Mouse (Mus musculus) heart, adult 2 months (tissue): ENCODE results near the gene Phox2a. TPM values are rescaled to one million over a fixed set of nuclear protein-coding genes. Genes with fewer than 3 reads are reported as not detected.

Experiments used
- DNase-seq, 2 experiments: peaks; one replicate each; pipeline ENCODE4 v3.0.0; 2021
- H3K27ac ChIP-seq: fragments of 200-600 bp; 2 replicates; pipeline ENCODE4 v1.8.1; 2022
- H3K27me3 ChIP-seq: fragments of 200-500 bp; 2 replicates; pipeline ENCODE4 v1.6.1; 2012; ENCODE audit warnings: mild to moderate bottlenecking, low read length, inconsistent platforms, mixed read lengths; ENCODE audit not compliant: control insufficient read depth, insufficient read depth
- H3K36me3 ChIP-seq: fragments of 200-500 bp; 2 replicates; pipeline ENCODE4 v1.6.1; 2012; ENCODE audit warnings: low read length, inconsistent platforms; ENCODE audit not compliant: control insufficient read depth, insufficient read depth
- H3K4me1 ChIP-seq: fragments of 200-500 bp; 2 replicates; pipeline ENCODE4 v1.6.1; 2011; ENCODE audit warnings: low read length; ENCODE audit not compliant: control insufficient read depth, insufficient read depth
- H3K4me3 ChIP-seq: fragments of 200-600 bp; 2 replicates; pipeline ENCODE4 v1.8.1; 2022
- H3K79me2 ChIP-seq: fragments of 200-500 bp; replicated peaks from 2 replicates; pipeline ENCODE4 v1.6.1; 2012; ENCODE audit warnings: mild to moderate bottlenecking, inconsistent platforms, low read length, moderate library complexity, mixed read lengths; ENCODE audit not compliant: control insufficient read depth, insufficient read depth
- H3K9ac ChIP-seq: fragments of 200-500 bp; 2 replicates; pipeline ENCODE4 v1.6.1; 2012; ENCODE audit warnings: low read depth, mild to moderate bottlenecking, control low read depth, inconsistent platforms, low read length, mixed read lengths
- CTCF ChIP-seq: fragments of 200-600 bp; IDR thresholded peaks from 2 replicates; pipeline ENCODE4 v1.8.1; 2022; ENCODE audit warnings: antibody characterized with exemption, mild to moderate bottlenecking, moderate library complexity
- EP300 ChIP-seq: fragments of 200-500 bp; IDR thresholded peaks from 2 replicates; pipeline ENCODE4 v1.6.1; 2011; ENCODE audit warnings: low read depth, low read length, control low read depth; ENCODE audit not compliant: insufficient read depth
- POLR2A ChIP-seq: fragments of 200-500 bp; IDR thresholded peaks from 2 replicates; pipeline ENCODE4 v1.6.1; 2011; ENCODE audit warnings: mild to moderate bottlenecking, low read depth, low read length, control low read depth; ENCODE audit not compliant: insufficient read depth
- WGBS: fragments of 180-500 bp; shearing (Covaris S2); methylation state at CpG from one replicate; pipeline ENCODE4 v1.1.7; 2018; 5-methylcytosine and 5-hydroxymethylcytosine counted together
- intact Hi-C: fragments of 180-260 bp; cut with DNase I; formaldehyde crosslinking; loops from one replicate; pipeline ENCODE4 v1.15.1; 2025
- polyA plus RNA-seq: library from polyadenylated mRNA; depleted of rRNA; stranded (reverse); fragments of >200 nt; gene quantifications from 2 replicates; pipeline ENCODE4 v1.2.3, GENCODE M21; 2012
- total RNA-seq, 2 experiments: library from RNA; stranded (reverse); gene quantifications; 2 replicates each; pipeline ENCODE4 v1.2.3; 2021

Phox2a gene
- total and polyA plus RNA-seq, 3 experiments = 0.14 to 0.34 (median 0.33) TPM

- Histone ChIP-seq H3K4me1 (peaks cover 2% of the 10 kb centered on the region; the same call in 1 of the 2 replicates), H3K27ac (no peak overlapping the region), H3K27me3 (no peaks in the 10 kb centered on the region), H3K4me3 (no peak overlapping the region), H3K36me3 (no peaks in the 10 kb centered on the region), H3K79me2 (no peaks in the 10 kb centered on the region), H3K9ac (no peak overlapping the region)
- TF ChIP-seq CTCF (no peak), EP300 (no peak), POLR2A (no peak)
- WGBS = 61% methylated on average over 6 of the region's 6 CpGs
- intact Hi-C loops = no loop called here
- DNase-seq = no peak
Observed at GRCm38 (mm10) chr7:101851689-101852088, 33.6 kb downstream of the Phox2a start.

GRCm38 (mm10) chr7:101852846-101853245 is 34.7 kb downstream of the Phox2a start:
- TF ChIP-seq EP300 = no peak
- TF ChIP-seq CTCF = no peak
- no peak for TF ChIP-seq POLR2A
- WGBS = 87% methylated on average over 6 of the region's 6 CpGs
- H3K27ac ChIP-seq = no peak overlapping the region
- no peaks in the 10 kb centered on the region for H3K27me3 ChIP-seq
- no peak overlapping the region for H3K4me3 ChIP-seq
- no peaks in the 10 kb centered on the region for H3K36me3 ChIP-seq
- no peak overlapping the region for H3K9ac ChIP-seq
- intact Hi-C loops = no loop called here
- no peaks in the 10 kb centered on the region for H3K79me2 ChIP-seq
- no peak for DNase-seq
- peaks cover 2% of the 10 kb centered on the region; the same call in 1 of the 2 replicates for H3K4me1 ChIP-seq

GRCm38 (mm10) chr7:101853816-101854215 is 35.7 kb downstream of the Phox2a start:
- Histone ChIP-seq H3K79me2 (no peaks in the 10 kb centered on the region), H3K9ac (no peak overlapping the region), H3K4me3 (no peak overlapping the region), H3K27ac (no peak overlapping the region), H3K36me3 (no peaks in the 10 kb centered on the region), H3K4me1 (peaks cover 2% of the 10 kb centered on the region; the same call in 1 of the 2 replicates), H3K27me3 (no peaks in the 10 kb centered on the region)
- no peak for DNase-seq
- intact Hi-C loops = no loop called here
- WGBS = 40% methylated on average over 2 of the region's 2 CpGs
- TF ChIP-seq POLR2A = no peak
- TF ChIP-seq CTCF = no peak
- no peak for TF ChIP-seq EP300

GRCm38 (mm10) chr7:101857094-101857493 is 39.0 kb downstream of the Phox2a start, which contains the start of gene Folr2:
TSS of gene Folr2 (minus strand) at chr7:101857194.
- Histone ChIP-seq H3K27me3 (no peaks in the 10 kb centered on the region), H3K9ac (no peak within 1 kb of the TSS), H3K36me3 (no peaks in the 10 kb centered on the region), H3K4me3 (no peak within 1 kb of the TSS), H3K27ac (no peak within 1 kb of the TSS), H3K4me1 (peaks cover 2% of the 10 kb centered on the region; the same call in 1 of the 2 replicates), H3K79me2 (no peaks in the 10 kb centered on the region)
- TF ChIP-seq EP300 (no peak), POLR2A (no peak), CTCF (no peak)
- 91% methylated on average over 4 of the region's 4 CpGs for WGBS
- intact Hi-C loops = no loop called here
- no peak for DNase-seq

GRCm38 (mm10) chr7:101858362-101858761 is 40.2 kb downstream of the Phox2a start:
- peak in 1 of 2 experiments; percentile 36 for DNase-seq
- no peak overlapping the region for H3K4me3 ChIP-seq
- WGBS = 76% methylated on average over 9 of the region's 9 CpGs
- H3K36me3 ChIP-seq = no peaks in the 10 kb centered on the region
- no peaks in the 10 kb centered on the region for H3K27me3 ChIP-seq
- intact Hi-C loops = no loop called here
- H3K9ac ChIP-seq = no peak overlapping the region
- H3K27ac ChIP-seq = no peak overlapping the region
- no peaks in the 10 kb centered on the region for H3K4me1 ChIP-seq
- no peaks in the 10 kb centered on the region for H3K79me2 ChIP-seq
- no peak for TF ChIP-seq CTCF
- TF ChIP-seq POLR2A = no peak
- no peak for TF ChIP-seq EP300

- H3K27ac ChIP-seq = no peak overlapping the region
- H3K4me1 ChIP-seq = no peaks in the 10 kb centered on the region
- H3K79me2 ChIP-seq = no peaks in the 10 kb centered on the region
- H3K36me3 ChIP-seq = no peaks in the 10 kb centered on the region
- DNase-seq = no peak
- H3K9ac ChIP-seq = no peak overlapping the region
- H3K27me3 ChIP-seq = no peaks in the 10 kb centered on the region
- no peak overlapping the region for H3K4me3 ChIP-seq
- intact Hi-C loops = no loop called here
- no peak for TF ChIP-seq POLR2A
- no peak for TF ChIP-seq EP300
- TF ChIP-seq CTCF = no peak
Observed at GRCm38 (mm10) chr7:101860978-101861377, 42.9 kb downstream of the Phox2a start.

- Histone ChIP-seq H3K4me1 (no peaks in the 10 kb centered on the region), H3K27me3 (no peaks in the 10 kb centered on the region), H3K9ac (no peak overlapping the region), H3K36me3 (no peaks in the 10 kb centered on the region), H3K27ac (no peak overlapping the region), H3K79me2 (no peaks in the 10 kb centered on the region), H3K4me3 (no peak overlapping the region)
- intact Hi-C loops = no loop called here
- TF ChIP-seq POLR2A (no peak), EP300 (no peak), CTCF (0 out of 2 replicates have a peak, but pooled peaks have one; percentile 3)
- 83% methylated on average over 3 of the region's 3 CpGs for WGBS
- no peak for DNase-seq
Observed at GRCm38 (mm10) chr7:101862291-101862690, 44.2 kb downstream of the Phox2a start.
